Mouse (Mus musculus): ENCODE measurements around the gene Olfr90.
"Not testable (repeated sequence)": the region's sequence is repeated elsewhere in the genome, so short reads cannot be mapped to it uniquely, and the experiment has no call there.

Olfr90 gene

GRCm38 (mm10) chr17:37088399-37088798 lies at the start of gene Olfr90:
Olfr90 (minus strand) TSS chr17:37088499.
- in situ Hi-C loops (cut with MboI), result no loop called here

DNA sequence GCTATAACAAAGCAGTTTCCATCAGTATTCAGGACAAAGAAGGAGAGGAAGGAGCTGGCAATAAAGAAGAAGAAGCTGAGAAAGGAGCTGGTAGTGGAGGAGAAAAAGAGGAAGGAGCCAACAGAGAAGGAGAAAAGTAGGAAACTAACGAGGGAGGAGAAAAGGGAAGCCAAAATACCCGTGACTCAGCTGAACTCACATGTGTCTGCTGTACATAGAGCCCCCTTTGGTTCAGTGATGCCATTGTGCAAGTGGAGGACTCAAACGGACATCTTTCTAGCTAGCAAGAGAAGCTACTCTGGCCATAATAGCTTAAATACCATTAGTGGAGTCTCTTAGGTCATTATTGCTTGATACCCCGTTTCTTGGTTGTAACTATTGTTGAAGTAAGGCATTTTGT lies 43.1 kb upstream of the Olfr90 start:
- in situ Hi-C loops (cut with MboI), result not testable (repeated sequence)

DNA sequence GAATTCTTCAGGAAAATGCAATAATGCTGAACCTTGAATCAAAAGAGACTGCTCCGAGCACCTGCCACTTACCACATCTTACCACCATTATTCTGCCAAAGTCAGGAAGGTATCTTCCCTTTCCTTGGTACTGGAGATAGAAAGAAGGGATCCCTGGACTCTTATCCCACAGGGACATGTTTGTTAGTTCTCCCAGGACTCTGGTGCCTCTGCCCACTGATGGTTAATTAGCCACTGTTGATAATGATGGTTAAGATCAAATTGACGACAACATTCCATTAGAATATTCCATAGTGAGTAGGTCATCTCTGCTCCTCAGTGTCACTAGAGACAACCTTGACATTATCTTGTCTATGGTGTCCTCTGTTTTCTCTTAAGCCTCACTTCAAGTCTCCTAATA lies 31.7 kb upstream of the Olfr90 start, which contains the start of gene Olfr92:
TSS of gene Olfr92 (minus strand) at position 101 of the 400 bp plus-strand sequence.
- in situ Hi-C loops (cut with MboI), result no loop called here

- in situ Hi-C loops (cut with MboI), result no loop called here
These were observed 9.9 kb upstream of the Olfr90 start, which contains the start of gene Olfr91 for GRCm38 (mm10) chr17:37098178-37098577. Olfr91 (minus strand) TSS chr17:37098278.

- in situ Hi-C loops (cut with MboI), result no loop called here
These were observed 5.0 kb upstream of the Olfr90 start for GRCm38 (mm10) chr17:37093289-37093688.

GRCm38 (mm10) chr17:37092198-37092597 lies 3.9 kb upstream of the Olfr90 start:
- in situ Hi-C loops (cut with MboI), result no loop called here

GRCm38 (mm10) chr17:37085545-37085944 lies 2.8 kb downstream of the Olfr90 start:
- in situ Hi-C loops (cut with MboI), result no loop called here

GRCm38 (mm10) chr17:37084632-37085031 lies 3.7 kb downstream of the Olfr90 start:
- in situ Hi-C loops (cut with MboI), result no loop called here

DNA sequence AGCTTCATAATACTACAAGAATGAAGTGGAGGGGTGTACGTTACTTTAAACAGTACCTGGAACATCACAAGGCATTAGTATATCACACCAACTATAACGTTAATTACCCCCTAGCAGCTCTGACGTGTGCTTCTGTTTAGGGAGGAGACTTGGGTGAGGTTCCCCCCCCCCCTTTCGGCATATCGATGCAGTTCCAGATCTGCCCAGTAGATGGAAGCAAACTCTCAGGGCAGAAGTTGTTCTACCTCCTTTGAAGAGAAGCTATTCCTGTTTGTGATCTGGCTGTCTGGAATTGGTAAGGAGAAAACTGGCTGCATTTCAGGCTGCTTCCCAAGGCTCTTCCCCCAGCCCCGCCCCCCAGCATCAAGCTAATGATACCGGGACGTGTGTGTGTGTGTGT lies 5.0 kb downstream of the Olfr90 start:
- in situ Hi-C loops (cut with MboI), result no loop called here

DNA sequence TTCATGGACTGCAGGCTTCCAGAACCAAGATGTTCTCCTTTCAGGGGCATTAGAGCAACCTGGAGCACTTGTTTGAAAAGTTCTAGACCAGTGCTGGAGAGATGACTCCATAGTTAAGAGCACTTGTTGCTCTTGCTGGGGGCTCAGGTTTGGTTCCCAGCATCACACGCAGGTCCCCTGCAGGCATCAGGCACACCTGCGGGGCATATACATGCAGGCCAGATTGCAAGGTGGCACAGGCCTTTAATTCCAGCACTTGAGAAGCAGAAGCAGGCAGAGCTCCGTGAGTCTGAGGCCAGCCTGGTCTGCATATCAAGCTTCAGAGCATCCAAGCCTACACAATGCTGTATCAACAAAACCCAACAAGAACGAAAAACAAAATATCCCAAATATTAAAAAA lies 6.6 kb downstream of the Olfr90 start:
- in situ Hi-C loops (cut with MboI), result no loop called here

- in situ Hi-C loops (cut with MboI), result no loop called here
These were observed 8.2 kb downstream of the Olfr90 start for GRCm38 (mm10) chr17:37080119-37080518.

DNA sequence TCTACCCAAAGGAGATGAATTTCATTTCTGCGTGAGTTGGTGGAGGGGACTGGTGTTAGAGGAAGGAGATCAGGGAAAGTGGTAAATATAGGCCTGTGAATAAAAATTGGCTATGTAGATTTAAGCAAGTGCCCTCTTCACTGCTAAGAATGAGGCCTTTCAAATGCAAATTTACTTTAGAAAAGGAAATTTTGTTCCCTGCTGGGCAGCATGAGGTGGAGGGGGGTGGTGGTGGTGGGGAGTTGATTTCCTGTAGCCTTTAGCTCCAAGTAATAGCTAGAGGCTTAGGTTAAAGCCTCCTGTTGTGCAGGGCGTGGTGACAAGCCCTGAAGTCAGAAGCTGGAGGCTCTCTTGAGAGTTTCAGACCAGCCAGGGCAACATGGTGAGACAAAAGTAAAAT lies 9.3 kb downstream of the Olfr90 start:
- in situ Hi-C loops (cut with MboI), result no loop called here

DNA sequence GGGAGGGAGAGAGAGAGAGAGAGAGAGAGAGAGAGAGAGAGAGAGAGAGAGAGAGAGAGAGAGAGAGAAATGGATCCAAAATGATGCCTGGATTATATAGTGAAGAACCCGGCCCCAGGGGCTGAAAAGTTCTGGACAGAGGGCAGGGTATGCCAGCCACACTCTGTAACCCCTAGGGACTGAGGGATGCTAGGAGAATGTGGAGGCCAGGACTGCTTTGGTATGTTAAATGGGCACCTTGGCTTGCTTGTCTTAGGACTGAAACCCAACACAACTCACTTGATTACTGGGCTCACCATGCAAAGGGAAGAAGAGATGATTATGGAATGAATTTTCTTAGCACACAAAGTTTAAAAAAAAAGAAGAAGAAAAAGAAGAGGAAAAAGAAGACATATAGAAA lies 10.1 kb downstream of the Olfr90 start:
- in situ Hi-C loops (cut with MboI), result no loop called here

GRCm38 (mm10) chr17:37075766-37076165 lies 12.5 kb downstream of the Olfr90 start:
- in situ Hi-C loops (cut with MboI), result no loop called here

GRCm38 (mm10) chr17:37075181-37075580 lies 13.1 kb downstream of the Olfr90 start:
- in situ Hi-C loops (cut with MboI), result no loop called here

DNA sequence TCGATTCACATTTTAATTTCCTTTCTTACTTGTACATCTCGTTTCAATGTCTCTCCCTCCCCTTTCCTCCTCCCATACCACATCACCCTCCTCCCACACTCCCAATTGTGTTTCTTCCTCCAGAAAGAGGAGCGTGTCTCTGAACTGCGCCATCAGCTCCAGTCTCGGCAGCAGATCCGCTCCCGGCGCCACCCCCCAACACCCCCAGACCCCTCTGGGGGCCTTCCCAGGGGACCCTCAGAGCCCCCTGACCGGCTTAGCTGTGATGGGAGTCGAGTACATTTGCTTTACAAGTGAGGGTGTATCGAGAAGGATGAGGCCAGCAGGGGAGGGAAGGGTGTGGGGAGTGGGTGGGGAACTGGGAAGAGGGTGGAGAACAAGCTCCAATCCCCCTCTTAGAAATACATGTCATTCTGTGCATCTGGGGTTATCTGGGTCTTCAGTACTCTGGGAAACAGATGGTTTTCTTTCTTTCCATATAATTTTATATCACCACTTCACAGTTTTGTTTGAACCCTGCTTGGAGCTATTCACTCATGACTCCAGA lies 15.5 kb downstream of the Olfr90 start:
- in situ Hi-C loops (cut with MboI), result no loop called here

- in situ Hi-C loops (cut with MboI), result no loop called here
These were observed 16.1 kb downstream of the Olfr90 start for GRCm38 (mm10) chr17:37072080-37072729.

DNA sequence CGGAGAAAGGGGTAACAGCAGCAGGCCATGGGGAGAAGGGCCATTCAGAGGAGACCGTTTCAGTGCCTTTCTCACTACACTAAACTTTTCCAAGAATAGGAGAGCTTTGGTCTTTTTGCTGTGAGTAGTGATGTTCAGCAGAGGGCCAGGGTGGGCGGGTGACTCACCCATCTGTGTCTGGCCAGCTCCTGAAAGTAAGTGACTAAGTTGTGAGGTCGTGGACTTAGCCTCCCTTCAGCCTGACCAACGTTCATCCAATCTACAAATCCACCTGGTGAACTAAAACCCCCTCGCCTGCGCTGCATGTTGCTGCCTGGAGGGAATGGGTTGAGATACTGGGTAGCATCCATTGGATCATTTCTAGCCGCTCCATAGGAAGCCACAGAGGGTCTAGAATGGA lies 18.2 kb downstream of the Olfr90 start:
- in situ Hi-C loops (cut with MboI), result no loop called here

GRCm38 (mm10) chr17:37067861-37068260 lies 20.4 kb downstream of the Olfr90 start:
- in situ Hi-C loops (cut with MboI), result no loop called here

DNA sequence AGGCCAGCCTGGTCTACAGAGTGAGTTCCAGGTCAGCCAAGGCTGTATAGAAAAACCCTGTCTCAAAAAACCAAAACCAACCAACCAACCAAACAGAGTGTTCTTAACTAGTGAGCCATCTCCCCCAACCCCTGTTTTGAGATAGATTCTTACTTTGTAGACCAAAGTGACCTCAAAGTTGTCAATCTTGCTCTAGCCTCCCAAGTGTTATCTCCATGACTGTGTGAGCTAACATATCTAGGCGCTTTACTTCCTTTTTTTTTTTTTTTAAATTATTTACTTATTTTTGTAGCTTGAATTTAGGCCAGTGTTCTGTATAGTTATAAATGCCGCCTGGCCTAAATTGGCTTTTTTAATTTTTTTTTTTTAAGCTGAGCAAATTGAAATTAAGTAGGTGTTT lies 22.3 kb downstream of the Olfr90 start:
- in situ Hi-C loops (cut with MboI), result no loop called here

DNA sequence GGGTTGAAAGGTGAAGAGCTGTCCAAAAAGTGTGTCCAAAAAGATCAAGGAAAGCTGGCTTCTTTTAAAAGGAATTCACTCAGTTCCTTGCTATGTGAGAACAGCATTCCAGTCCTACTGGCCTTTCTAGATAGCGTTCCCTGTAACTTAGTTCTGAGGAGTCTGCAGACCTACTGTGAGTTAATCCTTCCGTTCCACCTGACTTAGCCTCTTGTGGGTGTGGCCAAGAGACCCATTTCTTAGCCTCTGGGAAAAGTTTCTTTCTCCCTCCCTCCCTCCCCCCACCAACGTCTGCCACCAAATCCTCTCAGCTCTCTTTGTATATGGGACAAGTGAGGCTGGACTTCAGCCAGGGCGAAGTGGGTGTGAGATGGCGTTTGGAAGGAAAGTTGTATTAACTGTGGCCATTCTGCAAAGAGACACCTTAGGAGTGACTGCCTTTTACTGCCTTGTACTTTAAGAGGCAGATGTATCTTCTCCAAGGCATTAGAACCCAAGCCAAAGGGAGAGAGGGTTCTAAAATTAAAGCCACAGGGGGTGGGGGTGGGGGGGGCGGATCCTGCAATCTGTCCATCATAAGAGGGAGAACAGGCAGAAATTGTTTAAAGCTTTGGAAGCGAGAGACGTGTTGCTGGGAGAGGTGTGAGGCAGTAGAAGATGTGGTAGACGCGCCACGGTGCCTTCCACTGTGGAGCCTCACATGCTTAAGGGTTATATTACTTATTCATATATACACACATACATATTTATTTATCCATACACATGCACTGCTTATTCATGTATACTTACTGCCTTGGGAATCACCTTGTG lies 24.4 kb downstream of the Olfr90 start:
- in situ Hi-C loops (cut with MboI), result no loop called here

DNA sequence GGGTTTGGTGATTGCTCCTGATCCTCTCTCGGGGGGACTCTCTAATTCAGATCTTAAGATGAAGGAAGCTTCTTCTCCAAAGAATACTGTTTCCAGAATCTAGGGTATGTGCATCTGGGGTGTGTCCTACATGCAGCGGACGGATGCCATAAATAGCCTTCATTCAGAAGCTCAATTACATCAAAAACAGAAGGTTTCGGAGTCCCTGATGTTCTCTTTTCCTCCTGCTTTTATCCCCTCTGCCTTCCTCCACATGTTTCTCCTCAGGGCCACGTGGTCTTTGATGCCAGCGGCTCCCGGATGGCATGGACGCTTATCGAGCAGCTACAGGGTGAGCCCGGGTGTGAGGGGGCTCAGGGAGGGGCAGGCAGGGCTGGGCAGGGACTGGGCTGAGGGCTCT lies 25.2 kb downstream of the Olfr90 start:
- in situ Hi-C loops (cut with MboI), result no loop called here

DNA sequence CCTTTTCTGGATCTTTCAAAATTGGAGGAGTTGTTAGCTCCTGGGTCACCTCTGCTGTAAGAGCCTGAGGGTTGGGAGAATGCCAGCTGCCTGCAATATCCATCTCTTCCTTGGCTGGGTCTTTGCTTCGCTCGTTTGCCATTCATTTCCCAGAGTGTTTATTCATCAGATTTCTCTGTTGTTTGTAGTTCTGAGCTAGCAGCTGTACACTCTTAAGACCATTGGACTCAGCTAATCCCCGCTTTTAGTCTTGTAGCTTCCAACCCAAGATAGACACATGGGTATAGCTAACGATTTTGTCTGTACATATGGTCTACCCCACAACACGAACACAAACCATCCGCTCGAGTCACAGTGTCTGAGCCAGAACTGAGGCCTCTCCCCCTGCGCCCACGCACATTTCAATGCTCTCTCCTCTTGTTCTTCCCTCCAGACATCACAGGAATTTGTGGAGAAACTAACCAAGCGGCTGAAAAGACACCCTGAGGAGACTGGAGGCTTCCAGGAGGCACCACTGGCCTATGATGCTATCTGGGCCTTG lies 26.1 kb downstream of the Olfr90 start:
- in situ Hi-C loops (cut with MboI), result no loop called here

Measured in mature B cell (primary cell).